Mouse (Mus musculus) gastrocnemius, adult 2 months (tissue): ENCODE data around the gene Gm14137. TPM values are rescaled to one million over a fixed set of nuclear protein-coding genes. Genes with fewer than 3 reads are reported as not detected.

ENCODE experiments used
- DNase-seq: peaks from one replicate; pipeline ENCODE4 v3.0.0; 2022
- H3K27ac ChIP-seq: fragments of 200-600 bp; 2 replicates; pipeline ENCODE4 v1.8.1; 2022; ENCODE audit warnings: mild to moderate bottlenecking
- H3K4me3 ChIP-seq: fragments of 200-600 bp; 2 replicates; pipeline ENCODE4 v1.8.1; 2022; ENCODE audit warnings: mild to moderate bottlenecking, moderate library complexity
- CTCF ChIP-seq: fragments of 200-600 bp; IDR thresholded peaks from 2 replicates; pipeline ENCODE4 v1.8.1; 2022; ENCODE audit warnings: antibody characterized with exemption, mild to moderate bottlenecking, moderate library complexity
- intact Hi-C: fragments of 180-260 bp; cut with DNase I; formaldehyde crosslinking; loops from one replicate; pipeline ENCODE4 v1.15.1; 2025
- total RNA-seq, 2 experiments: library from RNA; stranded (reverse); gene quantifications; 2 replicates each; pipeline ENCODE4 v1.2.3; 2021

Gm14137 gene
- total RNA-seq, 2 experiments from 2014 or later: not detected

DNA sequence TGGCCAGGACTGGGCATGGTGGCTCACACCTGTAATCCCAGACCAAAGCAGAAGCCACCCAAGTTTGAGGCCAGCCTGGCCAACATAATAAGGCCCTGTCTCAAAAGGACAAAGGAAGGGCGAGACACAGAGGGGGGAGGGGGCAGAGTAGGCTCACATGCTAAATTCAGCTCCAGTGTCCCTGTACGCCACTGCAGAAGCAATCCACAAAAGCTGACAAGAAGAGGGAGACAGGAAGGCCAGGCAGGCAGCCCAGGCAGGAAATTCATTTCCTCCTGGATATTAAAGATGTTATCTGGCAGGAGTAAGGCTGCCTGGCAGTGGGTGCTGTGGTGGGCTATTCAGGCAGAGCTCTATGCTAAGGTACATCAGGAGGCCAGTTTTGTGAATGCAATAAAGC, 13.1 kb upstream of the Gm14137 start:
- Histone ChIP-seq H3K4me3 (no peak overlapping the region), H3K27ac (no peak overlapping the region)
- no peak for DNase-seq
- intact Hi-C loops: no loop called here
- no peak for TF ChIP-seq CTCF

DNA sequence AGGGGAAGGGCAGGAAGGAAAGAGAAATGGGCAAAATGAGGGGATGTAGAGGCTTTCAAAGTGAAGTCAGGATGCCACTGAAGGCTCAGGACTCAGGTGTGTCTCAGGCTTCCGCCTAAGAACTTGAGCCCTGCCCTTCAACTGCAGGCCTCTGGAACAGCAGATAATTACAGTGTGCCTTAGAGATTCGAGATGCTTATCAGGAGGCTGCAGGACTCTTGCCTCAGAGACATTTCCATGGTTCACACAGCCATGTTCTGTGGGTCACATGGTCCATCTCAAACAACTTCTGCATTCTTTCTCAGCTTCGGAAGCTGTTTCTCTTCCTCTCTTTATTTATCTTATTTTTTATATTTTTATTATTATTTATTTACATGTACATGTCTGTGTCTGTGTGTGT, 11.2 kb upstream of the Gm14137 start:
- intact Hi-C loops: no loop called here
- DNase-seq: no peak
- no peak overlapping the region for H3K4me3 ChIP-seq
- TF ChIP-seq CTCF: no peak
- no peak overlapping the region for H3K27ac ChIP-seq

DNA sequence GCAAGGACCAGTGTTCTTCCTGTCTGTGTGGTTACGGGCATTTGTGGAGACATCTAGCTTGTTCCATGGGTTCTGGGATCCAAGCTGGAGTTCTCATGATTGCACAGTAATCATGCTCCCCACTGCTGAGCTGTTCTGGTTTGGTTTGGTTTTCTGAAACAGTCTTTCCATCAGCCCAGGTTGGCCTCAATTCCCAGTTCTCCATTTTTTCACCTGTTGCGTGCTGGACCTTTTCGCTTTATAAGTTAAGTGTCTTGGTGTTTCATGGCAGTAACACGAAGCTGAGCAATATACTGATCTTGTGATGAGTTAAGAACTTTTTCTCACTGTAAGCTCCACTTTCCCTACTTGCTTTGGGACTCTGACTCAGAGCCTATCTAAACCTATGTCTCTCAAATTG, 10.3 kb upstream of the Gm14137 start:
- intact Hi-C loops: no loop called here
- Histone ChIP-seq H3K27ac (no peak overlapping the region), H3K4me3 (no peak overlapping the region)
- DNase-seq: no peak
- TF ChIP-seq CTCF: no peak

DNA sequence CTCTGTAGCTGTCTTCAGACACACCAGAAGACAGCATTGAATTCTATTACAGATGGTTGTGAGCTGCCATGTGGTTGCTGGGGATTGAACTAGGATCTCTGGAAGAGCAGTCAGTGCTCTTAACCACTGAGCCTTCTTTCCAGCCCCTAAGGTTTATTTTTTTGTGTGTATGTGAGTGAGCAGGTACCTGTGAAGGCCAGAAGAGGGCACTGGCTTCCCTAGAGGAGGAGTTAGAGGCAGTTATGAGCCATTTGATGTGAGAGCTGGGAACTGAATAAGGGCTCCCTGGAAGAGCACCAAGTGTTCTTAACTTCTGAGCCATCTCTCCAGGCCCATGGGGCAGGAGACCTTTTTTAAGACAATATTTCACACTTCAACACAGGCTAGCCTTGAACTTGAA, 8.9 kb upstream of the Gm14137 start:
- TF ChIP-seq CTCF: no peak
- intact Hi-C loops: no loop called here
- H3K27ac ChIP-seq: no peak overlapping the region

DNA sequence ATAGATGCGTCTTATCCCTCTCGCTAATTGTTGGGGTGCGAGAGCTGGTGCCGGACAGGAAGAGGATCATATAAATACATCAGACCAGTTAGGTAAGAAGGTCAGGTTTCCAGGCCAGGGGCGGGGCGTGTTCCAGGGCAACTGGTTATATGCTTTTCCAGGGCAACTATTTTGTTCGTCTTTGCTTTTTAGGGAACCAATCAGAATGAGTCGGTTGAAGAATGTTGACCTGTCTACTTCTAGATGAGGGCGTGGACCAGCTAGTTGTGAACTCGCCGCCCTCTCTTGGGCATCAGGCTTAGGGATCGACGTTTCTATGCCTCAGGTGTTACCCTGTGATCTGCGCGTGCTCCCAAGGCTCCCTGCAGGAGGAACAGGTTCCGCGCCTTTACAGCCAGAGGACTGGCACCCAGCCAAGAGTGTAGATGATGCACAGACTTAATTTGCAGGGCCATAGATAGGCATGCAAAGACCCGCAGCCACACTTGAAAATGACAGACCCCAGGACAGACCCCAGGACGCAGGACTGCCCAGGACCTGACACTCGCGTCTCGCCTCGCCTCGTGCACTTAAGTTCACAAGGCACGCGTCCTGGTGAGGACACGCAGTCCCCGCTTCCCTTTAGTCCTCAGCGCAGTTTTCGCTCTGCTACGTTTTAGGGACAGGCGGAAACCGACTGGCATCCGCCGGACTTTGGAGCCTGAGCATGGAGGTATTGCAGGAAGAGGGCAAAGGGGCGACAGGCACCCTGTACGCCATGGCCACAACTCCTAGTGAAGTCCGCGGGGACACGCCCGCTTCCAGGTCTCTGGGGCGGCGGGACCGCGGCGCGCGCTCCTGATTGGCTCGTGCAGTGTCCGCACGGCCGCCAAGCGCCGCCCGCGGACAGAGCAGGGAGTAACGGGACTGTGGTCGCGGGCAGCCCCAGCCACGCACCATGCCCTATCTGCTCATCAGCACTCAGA, 7.1 kb upstream of the Gm14137 start, which contains the start of gene Gchfr:
TSS of gene Gchfr (plus strand) at position 873 of the 965 bp plus-strand sequence.
- H3K27ac ChIP-seq: peak within 1 kb of the TSS; percentile 24
- peak; percentile 32; the same call in 1 of the 2 replicates for TF ChIP-seq CTCF
- intact Hi-C loops: no loop called here

More for the DNA sequence above, 8.9 kb upstream of the Gm14137 start:
- no peak overlapping the region for H3K4me3 ChIP-seq
- no peak for DNase-seq

DNA sequence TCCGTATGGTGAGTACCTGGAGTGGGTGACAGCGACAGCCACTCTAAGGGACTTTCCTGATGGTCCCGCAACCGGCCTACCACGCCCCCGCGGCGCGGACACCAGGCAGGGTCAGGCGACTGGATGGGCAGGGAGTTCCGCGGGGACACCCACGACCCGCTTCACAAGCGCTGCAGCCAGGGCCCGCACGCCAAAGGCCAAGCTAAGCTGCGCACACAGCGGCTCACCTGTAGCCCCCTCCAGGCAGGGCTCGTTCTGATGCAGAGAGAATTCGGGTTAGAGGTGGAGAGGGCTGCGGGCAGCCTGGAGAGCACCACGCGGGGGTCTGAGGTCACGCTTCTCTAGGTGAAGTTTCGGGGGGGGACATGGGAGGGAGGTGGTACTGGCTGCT, 6.4 kb upstream of the Gm14137 start:
- TF ChIP-seq CTCF: no peak
- intact Hi-C loops: no loop called here
- Histone ChIP-seq H3K27ac (peak overlapping the region; percentile 24), H3K4me3 (peak overlapping the region; percentile 85)
- DNase-seq: no peak

More for the DNA sequence above, 7.1 kb upstream of the Gm14137 start, which contains the start of gene Gchfr:
- peak within 1 kb of the TSS; percentile 85 for H3K4me3 ChIP-seq
- peak; percentile 80 for DNase-seq

DNA sequence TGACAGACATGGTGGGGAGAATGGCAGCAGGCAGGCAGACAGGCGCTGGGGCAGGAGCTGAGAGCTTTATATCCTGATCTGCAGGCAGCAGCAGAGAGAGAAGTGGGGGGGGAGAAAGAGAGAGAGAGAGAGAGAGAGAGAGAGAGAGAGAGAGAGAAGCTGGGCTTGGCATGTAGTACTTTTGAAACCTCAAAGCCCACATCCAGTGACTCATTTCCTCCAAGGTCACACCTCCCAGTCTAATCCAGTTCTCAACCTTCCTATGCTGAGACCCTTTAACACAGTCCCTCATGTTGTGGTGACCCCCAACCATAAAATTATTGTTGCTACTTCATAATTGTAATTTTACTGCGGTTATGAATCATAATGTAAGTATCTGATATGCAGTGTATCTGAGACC, 4.0 kb upstream of the Gm14137 start:
- intact Hi-C loops: no loop called here
- Histone ChIP-seq H3K4me3 (no peak overlapping the region), H3K27ac (no peak overlapping the region)
- no peak for DNase-seq
- TF ChIP-seq CTCF: no peak

DNA sequence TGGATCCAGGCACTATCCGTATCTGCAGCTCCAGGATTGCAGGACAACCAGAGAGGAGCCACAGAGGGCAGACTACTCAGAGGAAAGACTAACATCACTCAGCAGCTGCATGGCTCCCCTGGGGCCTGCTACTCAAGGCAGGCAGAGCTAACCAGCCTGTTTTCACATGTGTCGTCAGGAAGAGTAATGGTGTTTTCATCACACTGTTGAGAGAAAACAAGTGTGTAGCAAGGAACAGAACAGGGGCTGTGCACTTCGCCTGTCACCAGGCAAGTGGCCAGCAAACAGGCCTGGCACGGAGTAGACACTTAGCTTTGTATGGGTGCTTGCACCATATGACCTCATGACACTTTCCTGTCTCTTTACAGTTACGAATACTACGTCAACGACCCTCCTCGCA, 2.7 kb upstream of the Gm14137 start:
- intact Hi-C loops: no loop called here
- no peak overlapping the region for H3K4me3 ChIP-seq
- TF ChIP-seq CTCF: no peak
- H3K27ac ChIP-seq: no peak overlapping the region
- no peak for DNase-seq

DNA sequence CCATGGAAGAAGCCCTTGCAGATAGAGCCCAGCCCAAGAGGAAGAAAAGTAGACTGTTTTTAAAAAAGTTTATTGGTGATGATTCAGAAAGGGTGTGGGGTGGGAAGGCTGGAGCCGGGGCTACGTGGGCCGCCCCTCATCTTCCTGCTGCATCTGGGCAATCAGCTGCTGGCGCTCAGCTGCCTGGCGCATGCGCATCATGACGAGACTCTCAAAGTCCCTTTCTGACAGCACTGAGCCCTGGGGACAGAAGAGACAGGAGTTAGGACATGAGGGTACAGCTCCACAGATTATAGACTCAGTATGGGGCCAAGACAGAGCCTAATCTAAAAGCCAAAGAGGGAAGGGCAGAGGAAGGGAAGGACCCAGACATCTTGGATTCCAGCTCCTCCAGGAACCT, 1.9 kb upstream of the Gm14137 start:
- no peak overlapping the region for H3K4me3 ChIP-seq
- no peak overlapping the region for H3K27ac ChIP-seq
- no peak for TF ChIP-seq CTCF
- intact Hi-C loops: no loop called here
- DNase-seq: no peak

DNA sequence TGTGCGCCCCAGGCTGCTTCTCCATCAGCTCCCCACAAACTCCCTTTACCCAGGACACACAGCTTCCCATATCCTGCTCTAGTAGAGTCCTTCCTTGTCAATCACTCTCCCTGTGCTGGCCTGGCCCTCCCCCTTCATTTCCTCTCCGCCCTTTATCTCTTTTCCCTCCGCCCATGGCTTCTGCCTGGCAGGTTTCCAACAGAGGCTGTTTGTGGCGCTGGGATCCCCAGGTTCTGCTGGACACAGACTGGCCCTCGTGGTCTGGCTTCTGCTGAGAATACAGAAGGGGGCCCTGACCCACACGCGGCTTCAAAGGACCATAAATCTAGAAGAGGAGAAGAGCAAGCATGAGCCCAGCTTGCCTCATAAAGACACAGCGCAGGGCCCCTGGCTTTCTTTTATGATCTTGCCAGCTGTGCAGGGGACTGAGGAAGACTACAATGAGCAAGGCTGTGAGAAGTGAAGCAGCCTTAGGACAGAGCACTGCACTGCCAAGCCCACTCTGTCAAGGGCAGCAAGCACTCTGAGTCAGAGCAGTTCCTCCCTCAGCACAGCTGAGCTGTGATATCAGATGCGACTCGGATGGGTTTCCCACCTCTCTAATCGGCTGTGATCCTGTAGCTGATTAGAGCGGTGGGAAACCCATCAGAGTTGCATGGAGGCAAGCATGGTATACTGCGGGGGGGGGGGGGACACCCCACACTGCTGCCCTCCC, 1.3 kb upstream of the Gm14137 start:
- Histone ChIP-seq H3K27ac (no peak overlapping the region), H3K4me3 (no peak overlapping the region)
- peak; percentile 44 for DNase-seq

DNA sequence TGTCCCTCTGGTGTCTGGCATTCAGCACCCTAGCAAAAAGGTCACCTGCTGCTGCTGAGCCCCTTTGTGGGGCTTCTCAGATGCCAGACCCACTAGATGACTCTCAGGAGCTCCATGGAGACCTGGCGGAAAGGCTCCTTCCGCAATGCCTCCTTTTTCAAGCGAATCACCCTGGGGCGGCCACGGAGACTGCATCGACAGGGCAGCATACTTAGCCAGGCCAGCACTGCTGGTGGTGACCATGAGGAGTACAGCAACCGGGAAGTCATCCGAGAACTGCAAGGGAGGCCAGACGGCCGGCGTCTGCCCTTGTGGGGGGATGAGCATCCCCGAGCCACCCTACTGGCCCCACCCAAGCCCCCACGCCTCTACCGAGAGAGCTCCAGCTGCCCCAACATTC, 557 bp downstream of the Gm14137 start:
- no peak for TF ChIP-seq CTCF
- intact Hi-C loops: no loop called here
- no peak for DNase-seq
- Histone ChIP-seq H3K27ac (no peak overlapping the region), H3K4me3 (no peak overlapping the region)

More for the DNA sequence above, 1.3 kb upstream of the Gm14137 start:
- intact Hi-C loops: no loop called here
- no peak for TF ChIP-seq CTCF

DNA sequence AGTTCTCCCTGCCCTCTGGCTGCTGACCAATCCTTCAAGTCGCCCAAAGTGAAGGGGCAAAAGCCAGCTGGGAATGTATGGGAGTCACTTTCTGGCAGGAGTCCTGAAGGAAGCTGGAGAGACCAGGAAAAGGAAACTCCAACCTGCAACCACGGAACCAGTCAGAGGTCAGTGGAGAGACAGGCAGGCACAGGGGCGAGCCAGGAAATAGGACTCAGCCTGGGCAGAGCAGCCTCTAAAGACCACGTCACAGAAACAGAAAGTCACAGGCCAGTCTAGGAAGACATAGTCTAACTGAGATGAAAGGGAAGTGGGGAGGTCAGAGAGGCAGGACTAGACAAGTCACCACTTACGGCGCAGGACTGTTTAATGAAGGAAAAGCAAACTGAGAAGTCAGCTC, 1.3 kb downstream of the Gm14137 start:
- no peak overlapping the region for H3K4me3 ChIP-seq
- DNase-seq: no peak
- TF ChIP-seq CTCF: no peak
- no peak overlapping the region for H3K27ac ChIP-seq
- intact Hi-C loops: no loop called here

DNA sequence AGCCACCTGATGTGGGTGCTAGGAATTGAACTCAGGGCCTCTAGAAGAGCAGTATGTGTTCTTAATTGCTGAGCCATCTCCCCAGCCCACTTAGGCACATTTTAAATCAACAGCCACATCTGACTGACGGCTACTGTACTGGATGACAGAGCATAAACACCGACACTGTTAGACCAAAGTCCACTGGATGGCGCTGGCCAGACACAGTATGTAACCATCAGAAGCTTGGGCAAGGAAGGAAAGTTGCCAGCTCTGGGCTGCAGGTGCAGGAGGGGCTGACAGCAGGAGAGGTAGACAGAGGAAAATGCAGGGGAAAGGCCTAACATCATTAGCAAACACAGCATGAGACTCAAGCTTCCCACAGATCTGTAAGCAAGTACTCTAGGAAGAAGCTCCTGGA, 2.5 kb downstream of the Gm14137 start:
- intact Hi-C loops: no loop called here
- Histone ChIP-seq H3K4me3 (no peak overlapping the region), H3K27ac (no peak overlapping the region)
- no peak for DNase-seq
- TF ChIP-seq CTCF: no peak
